Mouse (Mus musculus) intestine, embryonic 16.5 days (tissue): Measurements from ENCODE around the gene Jade2. TPM values are rescaled to one million over a fixed set of nuclear protein-coding genes. Genes with fewer than 3 reads are reported as not detected.

ENCODE experiments used
- ATAC-seq: fragments of 200-750 bp; cut with Nextera tagmentation; 2 replicates; pipeline ENCODE4 v1.8.0; 2017; ENCODE audit warnings: moderate TSS enrichment, moderate library complexity
- H3K27ac ChIP-seq: fragments of 300-500 bp; sonication (generic); 2 replicates; pipeline ENCODE4 v1.5.1; 2014; ENCODE audit warnings: mild to moderate bottlenecking, low read length
- H3K27me3 ChIP-seq: fragments of 300-500 bp; sonication (generic); replicated peaks from 2 replicates; pipeline ENCODE4 v1.6.1; 2014; ENCODE audit warnings: low read length, control low read depth, mixed read lengths; ENCODE audit not compliant: control insufficient read depth, insufficient read depth
- H3K36me3 ChIP-seq: fragments of 300-500 bp; sonication (generic); 2 replicates; pipeline ENCODE4 v1.6.1; 2014; ENCODE audit warnings: low read length, control low read depth; ENCODE audit not compliant: control insufficient read depth, insufficient read depth
- H3K4me1 ChIP-seq: fragments of 300-500 bp; sonication (generic); 2 replicates; pipeline ENCODE4 v1.6.1; 2014; ENCODE audit warnings: low read length, control low read depth, mixed read lengths; ENCODE audit not compliant: control insufficient read depth, insufficient read depth
- H3K4me2 ChIP-seq: fragments of 300-500 bp; sonication (generic); 2 replicates; pipeline ENCODE4 v1.6.1; 2014; ENCODE audit warnings: low read depth, low read length, control low read depth
- H3K4me3 ChIP-seq: fragments of 300-500 bp; sonication (generic); 2 replicates; pipeline ENCODE4 v1.5.1; 2014; ENCODE audit warnings: mild to moderate bottlenecking, low read length
- H3K9ac ChIP-seq: fragments of 300-500 bp; sonication (generic); 2 replicates; pipeline ENCODE4 v1.6.1; 2014; ENCODE audit warnings: low read depth, low read length
- H3K9me3 ChIP-seq: fragments of 300-500 bp; sonication (generic); 2 replicates; pipeline ENCODE4 v1.6.1; 2016; ENCODE audit warnings: low read length, control low read depth; ENCODE audit not compliant: control insufficient read depth
- WGBS: fragments of 180-500 bp; shearing (Covaris S2); extraction: QIAGEN DNeasy Blood & Tissue Kit; methylation state at CpG from one replicate; pipeline ENCODE4 v1.1.7; 2014; 5-methylcytosine and 5-hydroxymethylcytosine counted together
- polyA plus RNA-seq: library from polyadenylated mRNA; unstranded; fragments of >200 nt; fragmentation: Nextera tagmentation; extraction: Ambion mirVana; gene quantifications from 2 replicates; pipeline ENCODE4 v1.2.1, GENCODE M21; 2015

Gene Jade2
- polyA plus RNA-seq, 1 experiment from 2014 or later = 1.3 TPM

DNA sequence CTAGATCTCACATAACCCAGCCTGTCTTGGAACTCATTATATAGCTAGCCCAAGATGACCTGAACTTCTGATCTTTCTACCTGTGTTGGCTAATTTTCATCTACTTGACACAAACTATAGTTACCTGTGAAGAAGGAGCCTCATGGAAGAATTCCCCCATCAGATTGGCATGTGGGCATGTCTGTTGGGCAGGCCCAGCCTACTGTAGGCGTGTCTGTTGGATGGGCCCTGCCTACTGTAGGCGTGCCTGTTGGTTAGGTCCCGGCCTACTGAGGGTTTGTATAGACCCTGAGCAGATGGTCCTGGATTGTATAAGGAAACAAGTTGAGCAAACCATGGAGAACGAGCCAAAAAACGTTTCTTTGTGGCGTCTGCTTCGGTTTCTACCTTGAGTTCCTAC lies 24.3 kb upstream of the Jade2 start:
- Histone ChIP-seq H3K4me3 (no peak overlapping the region), H3K4me2 (no peak overlapping the region), H3K9ac (no peak overlapping the region), H3K4me1 (peaks cover 17% of the 10 kb centered on the region), H3K27me3 (no peaks in the 10 kb centered on the region), H3K36me3 (no peaks in the 10 kb centered on the region), H3K9me3 (peaks cover 9% of the 10 kb centered on the region), H3K27ac (no peak overlapping the region)
- no peak for ATAC-seq
- WGBS = 85% methylated on average over 7 of the region's 7 CpGs

DNA sequence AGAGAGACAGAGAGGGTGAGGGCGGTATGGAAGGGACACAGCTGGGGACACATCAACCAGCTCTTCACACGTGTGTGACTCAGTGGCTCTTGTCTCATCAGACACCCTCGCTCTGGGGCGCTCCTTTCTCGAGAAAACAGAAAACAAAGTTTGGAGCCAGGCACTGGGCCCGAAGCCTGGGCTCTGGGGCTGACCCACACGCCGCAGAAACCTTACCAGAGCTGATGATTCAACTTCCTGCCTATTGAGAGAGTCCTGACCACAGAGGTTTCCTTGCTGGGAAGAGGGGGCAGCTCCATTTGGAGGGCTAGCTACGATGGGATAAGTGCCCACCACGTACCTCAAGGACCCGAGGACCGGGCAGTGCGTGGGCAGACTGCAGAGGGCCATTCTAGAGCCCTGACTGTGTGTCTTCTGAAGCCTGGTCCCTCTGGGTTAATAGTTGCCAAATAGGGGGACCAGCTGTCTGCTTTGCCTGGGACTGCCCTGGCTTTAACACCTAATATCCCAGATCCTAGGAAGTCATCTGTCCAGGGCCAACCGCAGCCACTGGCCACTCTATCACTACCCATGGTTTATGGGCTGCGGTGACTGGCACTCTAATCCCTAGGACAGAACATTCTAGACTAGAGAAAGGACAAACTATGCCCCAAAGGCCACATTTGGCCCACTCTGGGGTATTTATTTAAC lies 23.7 kb upstream of the Jade2 start:
- H3K9ac ChIP-seq = no peak overlapping the region
- no peaks in the 10 kb centered on the region for H3K27me3 ChIP-seq
- peaks cover 9% of the 10 kb centered on the region for H3K9me3 ChIP-seq
- peaks cover 22% of the 10 kb centered on the region for H3K4me1 ChIP-seq
- no peak for ATAC-seq
- H3K36me3 ChIP-seq = no peaks in the 10 kb centered on the region
- no peak overlapping the region for H3K27ac ChIP-seq
- no peak overlapping the region for H3K4me2 ChIP-seq
- 84% methylated on average over 15 of the region's 15 CpGs for WGBS
- no peak overlapping the region for H3K4me3 ChIP-seq

DNA sequence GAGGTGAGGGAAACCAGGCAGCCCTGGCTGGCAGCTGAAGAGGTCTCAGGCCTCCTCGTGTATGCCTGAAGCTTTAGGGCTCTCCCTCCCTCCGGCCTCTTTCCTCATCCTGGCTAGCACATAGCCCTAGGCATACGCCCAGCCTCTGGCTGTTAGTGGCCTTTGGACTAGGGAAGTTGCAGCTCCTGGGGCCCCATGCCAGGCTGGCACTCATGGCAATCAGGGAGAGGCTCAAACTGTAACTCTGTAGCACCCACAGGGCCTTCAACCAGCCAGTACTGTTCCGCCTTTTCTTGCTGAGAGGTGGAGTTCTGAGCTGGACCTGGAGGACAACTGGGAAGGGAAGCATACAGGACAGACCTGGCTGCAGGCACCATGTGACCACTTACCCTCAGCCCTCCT lies 19.5 kb upstream of the Jade2 start:
- H3K4me3 ChIP-seq = 0 out of 2 replicates have a peak overlapping the region, but pooled peaks have one; percentile 1
- no peaks in the 10 kb centered on the region for H3K27me3 ChIP-seq
- H3K9me3 ChIP-seq = peaks cover 9% of the 10 kb centered on the region
- peaks cover 16% of the 10 kb centered on the region for H3K4me1 ChIP-seq
- peak overlapping the region; percentile 30 for H3K9ac ChIP-seq
- 51% methylated on average over 4 of the region's 4 CpGs for WGBS
- H3K4me2 ChIP-seq = peak overlapping the region; percentile 21; the same call in 1 of the 2 replicates
- ATAC-seq = peak; percentile 89
- peak overlapping the region; percentile 81 for H3K27ac ChIP-seq
- no peaks in the 10 kb centered on the region for H3K36me3 ChIP-seq

DNA sequence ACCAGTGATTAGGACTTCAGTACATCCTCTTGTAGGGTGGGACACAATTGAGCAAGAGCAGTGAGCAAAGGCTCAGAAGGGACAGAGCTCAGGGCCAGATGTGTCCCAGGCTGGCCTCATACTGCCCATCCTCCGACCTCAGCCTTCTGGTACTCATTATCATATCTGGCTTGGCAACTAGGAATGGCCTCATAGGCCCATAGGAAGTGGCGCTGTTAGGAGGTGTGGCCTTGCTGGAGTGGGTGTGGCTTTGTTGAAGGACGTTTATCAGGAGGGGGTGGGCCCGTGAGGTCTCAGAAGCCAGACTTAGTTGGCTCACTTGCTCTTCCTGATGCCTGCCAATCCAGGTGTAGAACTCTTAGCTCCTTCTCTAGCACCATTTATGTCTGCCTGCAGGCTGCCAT lies 18.3 kb upstream of the Jade2 start:
- Histone ChIP-seq H3K9ac (peak overlapping the region; percentile 30; the same call in 1 of the 2 replicates), H3K4me3 (0 out of 2 replicates have a peak overlapping the region, but pooled peaks have one; percentile 1), H3K4me2 (no peak overlapping the region), H3K4me1 (peaks cover 16% of the 10 kb centered on the region), H3K27ac (peak overlapping the region; percentile 81), H3K27me3 (no peaks in the 10 kb centered on the region), H3K36me3 (no peaks in the 10 kb centered on the region), H3K9me3 (peaks cover 9% of the 10 kb centered on the region)
- peak; percentile 70 for ATAC-seq
- 17% methylated on average over 4 of the region's 4 CpGs for WGBS

DNA sequence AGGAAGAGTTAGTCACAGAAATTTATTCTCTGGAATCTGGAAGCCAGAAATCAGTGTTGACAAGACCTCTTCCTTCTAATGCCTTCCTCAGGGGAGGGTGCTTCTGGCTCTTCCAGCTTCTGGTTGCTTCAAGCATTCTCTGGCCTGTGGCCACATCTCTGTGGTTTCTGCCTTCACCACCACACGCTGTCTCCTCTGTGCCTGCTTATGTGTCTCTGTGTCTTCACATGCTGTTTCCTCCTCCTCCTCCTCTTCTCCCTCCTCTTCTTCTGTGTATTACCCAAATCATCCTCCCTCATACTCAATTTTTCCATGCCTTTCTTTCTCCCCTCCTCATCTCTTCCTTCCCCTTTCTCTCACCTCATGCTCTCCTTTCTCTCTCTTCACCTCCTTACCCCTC lies 17.6 kb upstream of the Jade2 start:
- Histone ChIP-seq H3K27ac (no peak overlapping the region), H3K9ac (no peak overlapping the region), H3K4me2 (no peak overlapping the region), H3K36me3 (no peaks in the 10 kb centered on the region), H3K27me3 (no peaks in the 10 kb centered on the region), H3K9me3 (peaks cover 5% of the 10 kb centered on the region; the same call in 1 of the 2 replicates), H3K4me1 (peaks cover 16% of the 10 kb centered on the region), H3K4me3 (no peak overlapping the region)
- no peak for ATAC-seq
- 56% methylated on average over 1 of the region's 1 CpGs for WGBS

DNA sequence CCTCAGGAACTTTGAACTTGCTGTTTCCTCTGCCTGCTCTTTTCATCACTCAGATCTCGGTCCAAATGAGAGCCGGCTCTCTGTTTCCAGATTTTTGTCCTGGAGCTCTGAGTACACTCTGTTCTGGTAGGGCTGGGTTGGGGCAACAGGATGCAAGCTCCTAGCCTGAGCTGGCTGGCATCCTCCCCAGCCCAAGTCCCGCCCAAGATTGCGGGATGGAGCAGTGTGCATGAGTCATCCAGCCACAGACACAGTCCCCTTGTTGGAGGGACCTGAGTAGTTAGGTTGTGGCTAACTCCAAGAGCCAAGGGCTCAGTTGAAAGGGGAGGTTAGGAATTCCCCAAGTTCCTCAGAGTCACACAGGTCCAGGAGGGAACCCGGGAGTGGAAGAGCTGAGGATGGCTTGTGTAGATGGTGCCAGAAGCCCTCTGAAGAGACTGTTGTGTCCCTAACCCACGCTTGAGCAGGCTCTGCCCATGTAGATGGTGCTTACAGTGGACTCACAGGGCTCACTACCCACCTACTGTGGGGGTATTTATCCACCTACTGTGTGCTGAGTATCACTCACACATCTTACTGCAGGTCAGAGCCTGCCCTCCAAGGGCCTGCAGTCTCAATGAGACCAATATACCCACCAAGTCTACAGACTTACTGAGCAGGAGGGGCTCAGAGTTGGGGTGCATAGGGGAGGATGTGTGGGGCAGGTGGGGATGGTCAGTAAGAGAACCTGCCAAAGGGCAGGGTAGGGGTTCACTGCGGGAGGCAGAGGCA lies 17.0 kb upstream of the Jade2 start:
- Histone ChIP-seq H3K4me2 (no peak overlapping the region), H3K4me3 (no peak overlapping the region), H3K27me3 (no peaks in the 10 kb centered on the region), H3K36me3 (no peaks in the 10 kb centered on the region), H3K4me1 (peaks cover 16% of the 10 kb centered on the region), H3K9ac (no peak overlapping the region), H3K27ac (no peak overlapping the region), H3K9me3 (no peaks in the 10 kb centered on the region)
- 79% methylated on average over 7 of the region's 7 CpGs for WGBS
- ATAC-seq = no peak

DNA sequence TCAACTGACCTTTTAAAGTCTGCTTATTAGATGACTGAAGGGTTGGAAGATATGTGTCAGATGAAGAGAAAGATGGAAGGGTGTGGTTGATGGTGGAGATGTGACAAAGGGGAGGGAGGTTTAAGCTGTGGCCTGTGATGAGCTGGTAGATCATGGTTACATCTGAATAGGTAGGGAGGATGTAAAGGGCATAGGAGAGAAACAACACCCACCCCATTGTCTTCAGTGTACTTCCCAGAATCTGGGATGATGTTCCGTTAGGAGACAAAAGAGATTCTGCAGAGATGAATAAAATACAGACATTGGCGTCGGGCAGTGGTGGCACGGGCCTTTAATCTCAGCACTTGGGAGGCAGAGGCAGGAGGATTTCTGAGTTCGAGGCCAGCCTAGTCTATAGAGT lies 15.7 kb upstream of the Jade2 start:
- H3K36me3 ChIP-seq = no peaks in the 10 kb centered on the region
- H3K9me3 ChIP-seq = no peaks in the 10 kb centered on the region
- ATAC-seq = no peak
- H3K4me3 ChIP-seq = no peak overlapping the region
- peaks cover 13% of the 10 kb centered on the region for H3K4me1 ChIP-seq
- 93% methylated on average over 5 of the region's 5 CpGs for WGBS
- no peak overlapping the region for H3K9ac ChIP-seq
- H3K27ac ChIP-seq = no peak overlapping the region
- no peaks in the 10 kb centered on the region for H3K27me3 ChIP-seq
- no peak overlapping the region for H3K4me2 ChIP-seq

DNA sequence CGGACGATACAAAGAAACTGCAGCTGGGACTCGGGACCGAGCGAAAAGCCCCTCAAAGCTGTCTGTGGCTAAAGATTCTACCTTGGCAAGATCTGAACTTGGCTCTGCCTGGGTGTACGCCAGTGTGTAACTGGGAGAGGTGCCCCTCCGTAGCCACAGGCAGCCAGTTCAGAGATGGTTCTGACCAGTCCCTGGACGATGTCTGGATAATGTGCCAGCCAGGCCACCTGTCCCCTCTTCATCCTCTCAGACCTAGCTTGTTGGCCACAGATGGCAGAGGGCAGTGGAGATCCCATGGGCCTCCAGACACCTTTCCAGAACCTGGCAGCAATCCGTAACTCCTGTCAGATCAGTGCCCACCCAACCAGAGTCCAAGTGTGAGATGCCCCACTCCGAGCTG lies 9.8 kb upstream of the Jade2 start:
- no peaks in the 10 kb centered on the region for H3K4me1 ChIP-seq
- no peak overlapping the region for H3K4me2 ChIP-seq
- no peak overlapping the region for H3K9ac ChIP-seq
- H3K27me3 ChIP-seq = no peaks in the 10 kb centered on the region
- H3K27ac ChIP-seq = no peak overlapping the region
- H3K36me3 ChIP-seq = no peaks in the 10 kb centered on the region
- no peak overlapping the region for H3K4me3 ChIP-seq
- ATAC-seq = no peak
- no peaks in the 10 kb centered on the region for H3K9me3 ChIP-seq
- 89% methylated on average over 10 of the region's 10 CpGs for WGBS

DNA sequence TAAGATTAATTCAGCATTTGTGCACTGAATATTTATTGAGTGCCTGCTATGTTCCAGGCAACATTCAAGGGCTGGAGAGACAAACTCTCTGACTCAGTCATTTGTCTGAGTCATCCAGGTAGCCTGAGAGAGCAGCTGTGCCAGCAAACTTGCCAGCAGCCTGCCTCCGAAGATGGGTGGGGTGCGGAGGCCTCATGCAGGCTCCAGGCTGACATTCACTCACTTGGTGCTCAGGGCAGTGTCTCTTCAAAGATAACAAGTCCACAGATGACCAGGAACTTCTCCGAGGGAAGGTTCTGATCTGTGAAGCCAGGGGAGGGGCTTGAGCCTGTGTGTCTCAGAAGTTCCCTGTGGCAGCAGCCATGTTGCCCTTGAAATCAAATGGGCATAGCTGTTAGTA lies 8.6 kb upstream of the Jade2 start:
- ATAC-seq = peak; percentile 72; the same call in 1 of the 2 replicates
- no peaks in the 10 kb centered on the region for H3K4me1 ChIP-seq
- no peaks in the 10 kb centered on the region for H3K27me3 ChIP-seq
- H3K36me3 ChIP-seq = no peaks in the 10 kb centered on the region
- no peak overlapping the region for H3K4me3 ChIP-seq
- H3K9me3 ChIP-seq = no peaks in the 10 kb centered on the region
- H3K27ac ChIP-seq = no peak overlapping the region
- 43% methylated on average over 3 of the region's 3 CpGs for WGBS
- H3K9ac ChIP-seq = peak overlapping the region; percentile 2; the same call in 1 of the 2 replicates
- H3K4me2 ChIP-seq = no peak overlapping the region
